Mouse (Mus musculus) E14TG2a.4 (cell line): Measurements from ENCODE around the gene Galk2.

Experiments used
- H3K27me3 ChIP-seq: 2 replicates; pipeline ENCODE4 v1.6.1; 2014; ENCODE audit warnings: low read length, control low read depth; ENCODE audit not compliant: insufficient read depth
- H3K36me3 ChIP-seq: 2 replicates; pipeline ENCODE4 v1.6.1; 2014; ENCODE audit warnings: low read length, control low read depth; ENCODE audit not compliant: insufficient read depth
- H3K4me1 ChIP-seq: replicated peaks from 2 replicates; pipeline ENCODE4 v1.6.1; 2014; ENCODE audit warnings: low read depth, low read length, control low read depth
- H3K4me3 ChIP-seq: replicated peaks from 2 replicates; pipeline ENCODE4 v1.5.1; 2014; ENCODE audit warnings: mild to moderate bottlenecking, low read length
- H3K9me3 ChIP-seq: 2 replicates; pipeline ENCODE4 v1.6.1; 2014; ENCODE audit warnings: low read length, control low read depth
- CTCF ChIP-seq: conservative IDR thresholded peaks from 2 replicates; pipeline ENCODE4 v1.5.1; 2014; ENCODE audit warnings: low read length
- NANOG ChIP-seq: IDR thresholded peaks from 2 replicates; pipeline ENCODE4 v1.6.1; 2014; ENCODE audit warnings: borderline replicate concordance, low read length, mixed read lengths
- POU5F1 ChIP-seq: IDR thresholded peaks from 2 replicates; pipeline ENCODE4 v1.6.1; 2014; ENCODE audit warnings: low read length, borderline replicate concordance

The Galk2 gene

GRCm38 (mm10) chr2:125907580-125908255, 48.8 kb downstream of the Galk2 start:
- no peak overlapping the region for H3K4me3 ChIP-seq
- peaks cover 16% of the 10 kb centered on the region for H3K36me3 ChIP-seq
- TF ChIP-seq CTCF (no peak), NANOG (no peak), POU5F1 (no peak)
- H3K27me3 ChIP-seq = no peaks in the 10 kb centered on the region
- no peaks in the 10 kb centered on the region for H3K4me1 ChIP-seq
- no peaks in the 10 kb centered on the region for H3K9me3 ChIP-seq

GRCm38 (mm10) chr2:125914167-125914566, 55.3 kb downstream of the Galk2 start:
- no peak overlapping the region for H3K4me3 ChIP-seq

GRCm38 (mm10) chr2:125914713-125915112, 55.8 kb downstream of the Galk2 start:
- Histone ChIP-seq H3K4me3 (no peak overlapping the region), H3K27me3 (no peaks in the 10 kb centered on the region), H3K4me1 (no peaks in the 10 kb centered on the region), H3K9me3 (no peaks in the 10 kb centered on the region), H3K36me3 (0 out of 2 replicates have a peak, but pooled peaks cover 3% of the 10 kb centered on the region)
- no peak for TF ChIP-seq CTCF
- no peak for TF ChIP-seq POU5F1
- no peak for TF ChIP-seq NANOG

More at GRCm38 (mm10) chr2:125914167-125914566, 55.3 kb downstream of the Galk2 start:
- Histone ChIP-seq H3K27me3 (no peaks in the 10 kb centered on the region), H3K9me3 (no peaks in the 10 kb centered on the region), H3K36me3 (0 out of 2 replicates have a peak, but pooled peaks cover 3% of the 10 kb centered on the region), H3K4me1 (no peaks in the 10 kb centered on the region)
- no peak for TF ChIP-seq NANOG
- TF ChIP-seq POU5F1 = no peak
- no peak for TF ChIP-seq CTCF

- Histone ChIP-seq H3K27me3 (no peaks in the 10 kb centered on the region), H3K36me3 (0 out of 2 replicates have a peak, but pooled peaks cover 6% of the 10 kb centered on the region)
- no peak for TF ChIP-seq POU5F1
- no peak for TF ChIP-seq NANOG
- no peak for TF ChIP-seq CTCF
Observed at GRCm38 (mm10) chr2:125916652-125917296, 57.9 kb downstream of the Galk2 start.

GRCm38 (mm10) chr2:125917297-125917679, 58.4 kb downstream of the Galk2 start:
- TF ChIP-seq NANOG = no peak
- TF ChIP-seq CTCF = no peak
- no peak for TF ChIP-seq POU5F1
- H3K27me3 ChIP-seq = no peaks in the 10 kb centered on the region
- H3K4me1 ChIP-seq = no peaks in the 10 kb centered on the region
- 0 out of 2 replicates have a peak, but pooled peaks cover 6% of the 10 kb centered on the region for H3K36me3 ChIP-seq
- no peak overlapping the region for H3K4me3 ChIP-seq
- H3K9me3 ChIP-seq = no peaks in the 10 kb centered on the region

More at GRCm38 (mm10) chr2:125916652-125917296, 57.9 kb downstream of the Galk2 start:
- Histone ChIP-seq H3K4me1 (no peaks in the 10 kb centered on the region), H3K4me3 (no peak overlapping the region), H3K9me3 (no peaks in the 10 kb centered on the region)

- Histone ChIP-seq H3K36me3 (0 out of 2 replicates have a peak, but pooled peaks cover 6% of the 10 kb centered on the region), H3K4me1 (no peaks in the 10 kb centered on the region), H3K27me3 (no peaks in the 10 kb centered on the region), H3K4me3 (no peak overlapping the region), H3K9me3 (no peaks in the 10 kb centered on the region)
- no peak for TF ChIP-seq NANOG
Observed at GRCm38 (mm10) chr2:125921273-125921672, 62.4 kb downstream of the Galk2 start.

GRCm38 (mm10) chr2:125922149-125922548, 63.2 kb downstream of the Galk2 start:
- no peaks in the 10 kb centered on the region for H3K9me3 ChIP-seq
- H3K36me3 ChIP-seq = 0 out of 2 replicates have a peak, but pooled peaks cover 6% of the 10 kb centered on the region
- H3K4me1 ChIP-seq = no peaks in the 10 kb centered on the region
- no peaks in the 10 kb centered on the region for H3K27me3 ChIP-seq
- no peak overlapping the region for H3K4me3 ChIP-seq
- TF ChIP-seq CTCF (no peak), POU5F1 (no peak), NANOG (no peak)

- 0 out of 2 replicates have a peak, but pooled peaks cover 3% of the 10 kb centered on the region for H3K36me3 ChIP-seq
- no peak overlapping the region for H3K4me3 ChIP-seq
- no peaks in the 10 kb centered on the region for H3K4me1 ChIP-seq
- TF ChIP-seq NANOG = no peak
- TF ChIP-seq POU5F1 = no peak
- no peak for TF ChIP-seq CTCF
- H3K9me3 ChIP-seq = no peaks in the 10 kb centered on the region
- H3K27me3 ChIP-seq = no peaks in the 10 kb centered on the region
Observed at GRCm38 (mm10) chr2:125922877-125923276, 64.0 kb downstream of the Galk2 start.

- TF ChIP-seq POU5F1 (no peak), NANOG (no peak), CTCF (no peak)
- no peaks in the 10 kb centered on the region for H3K9me3 ChIP-seq
- no peaks in the 10 kb centered on the region for H3K4me1 ChIP-seq
- peaks cover 7% of the 10 kb centered on the region; the same call in 1 of the 2 replicates for H3K36me3 ChIP-seq
- no peaks in the 10 kb centered on the region for H3K27me3 ChIP-seq
- no peak overlapping the region for H3K4me3 ChIP-seq
Observed at GRCm38 (mm10) chr2:125923346-125923745, 64.4 kb downstream of the Galk2 start.
